28 mouse cellular contexts compared by ENCODE assay signal in the genomic region with DNA sequence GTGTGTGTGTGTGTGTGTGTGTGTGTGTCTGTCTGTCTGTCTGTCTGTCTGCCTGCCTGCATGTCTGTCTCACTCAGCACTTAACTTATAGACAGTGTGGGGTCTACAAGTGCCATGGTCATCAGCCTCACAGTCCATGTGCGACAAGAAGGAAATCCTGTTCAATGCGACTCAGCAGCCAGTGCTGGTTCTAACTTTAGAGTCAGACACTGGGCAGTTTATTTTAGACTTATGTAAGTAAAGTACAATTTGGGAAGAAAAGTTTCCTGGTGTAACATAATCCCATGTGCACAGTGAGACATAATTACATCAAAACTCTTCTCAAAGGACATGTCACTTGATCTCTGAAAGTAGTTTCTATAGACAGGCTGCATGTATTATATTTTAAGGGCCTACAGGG. TPM values are rescaled to one million over a fixed set of nuclear protein-coding genes. Genes with fewer than 3 reads are reported as not detected.
"Had no signal": no experiment of that assay in that cellular context is flagged by ENCODE, and none has a peak within 500 bp of the region (broad histone marks: within the 10 kb centered on the region; RNA-seq: fewer than 3 reads in every experiment).

No protein-coding gene starts in this region.

- DNase-seq: cerebellum, adult 8-10 months; cerebellum, adult 9-10 months; cerebellum, adult 9-11 months; cerebellum, postnatal 10 days; cerebellum, postnatal 14 days; cerebellum, postnatal 25 days; cerebellum, postnatal 36 days; embryo, embryonic 11 days; forebrain, postnatal 0 days; gastrocnemius, adult 2 months; gastrocnemius, postnatal 10 days; gastrocnemius, postnatal 14 days; gastrocnemius, postnatal 25 days; gastrocnemius, postnatal 36 days; heart, adult 11 months; heart, adult 18-20 months; heart, adult 2 months had no signal

- ATAC-seq: forebrain, embryonic 13.5 days; forebrain, embryonic 14.5 days; forebrain, embryonic 15.5 days; forebrain, embryonic 16.5 days; forebrain, postnatal 0 days had no signal

RNA-seq across cellular contexts. Expression of a gene that starts 56.9 kb away (rescaled TPM):
- polyA plus RNA-seq: erythroblast, embryonic 14.5 days; forebrain, embryonic 10.5 days; forebrain, embryonic 13.5 days had no signal

RNA-seq across cellular contexts. Expression of a gene that starts 58.9 kb away (rescaled TPM):
- polyA plus RNA-seq: embryonic facial prominence, embryonic 11.5 days; forebrain, embryonic 10.5 days; forebrain, embryonic 11.5 days; forebrain, embryonic 12.5 days; forebrain, embryonic 13.5 days; forebrain, embryonic 14.5 days; forebrain, embryonic 15.5 days; forebrain, embryonic 16.5 days; gonadal fat pad, adult 2 months; heart, adult 2 months; heart, embryonic 10.5 days had no signal
